Mouse (Mus musculus): ENCODE measurements around the gene Skint11. TPM values are rescaled to one million over a fixed set of nuclear protein-coding genes. Genes with fewer than 3 reads are reported as not detected.
"Not testable (repeated sequence)": the region's sequence is repeated elsewhere in the genome, so short reads cannot be mapped to it uniquely, and the experiment has no call there.

Gene Skint11
- not detected for total RNA-seq (2021)

DNA sequence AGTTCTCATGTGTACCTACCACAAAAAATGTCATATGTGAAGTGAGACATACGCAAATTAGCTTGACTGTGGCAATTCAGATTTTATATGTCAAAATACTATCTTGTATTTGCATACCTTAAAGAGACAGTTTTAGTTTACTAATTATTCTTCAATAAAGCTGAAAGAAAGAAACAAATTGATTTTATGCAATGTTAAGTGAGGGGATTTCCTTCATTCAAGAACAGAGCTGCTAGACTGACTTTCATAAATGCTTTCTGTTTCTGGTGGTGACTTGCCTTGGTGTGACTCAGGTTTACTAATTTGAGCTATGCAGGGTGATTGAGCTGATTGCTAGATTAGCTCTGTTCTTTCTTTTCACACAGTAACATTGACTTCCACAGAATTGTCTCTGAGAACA, at the start of gene Skint11:
Skint11 (plus strand) TSS at position 301 of the 400 bp plus-strand sequence.
- no peak for DNase-seq (ENCODE audit: low spot score)
- intact Hi-C loops (cut with DNase I) = no loop called here

DNA sequence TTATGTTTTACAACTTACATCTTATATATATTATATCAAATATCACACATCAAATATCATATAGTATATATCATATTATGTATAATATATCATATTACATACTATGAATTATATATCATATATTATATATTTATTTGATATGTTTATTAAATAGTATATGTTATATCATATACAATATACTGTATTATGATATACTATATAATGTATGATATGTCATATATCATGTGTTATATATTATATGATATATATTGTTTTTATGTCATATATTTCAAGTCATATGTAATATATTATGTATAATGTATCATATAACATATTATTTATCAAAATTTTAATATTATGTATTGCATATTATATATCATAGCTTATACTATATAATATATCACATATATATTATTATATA, 2.0 kb upstream of the Skint11 start:
- intact Hi-C loops (cut with DNase I) = no loop called here
- no peak for DNase-seq (ENCODE audit: low spot score)

DNA sequence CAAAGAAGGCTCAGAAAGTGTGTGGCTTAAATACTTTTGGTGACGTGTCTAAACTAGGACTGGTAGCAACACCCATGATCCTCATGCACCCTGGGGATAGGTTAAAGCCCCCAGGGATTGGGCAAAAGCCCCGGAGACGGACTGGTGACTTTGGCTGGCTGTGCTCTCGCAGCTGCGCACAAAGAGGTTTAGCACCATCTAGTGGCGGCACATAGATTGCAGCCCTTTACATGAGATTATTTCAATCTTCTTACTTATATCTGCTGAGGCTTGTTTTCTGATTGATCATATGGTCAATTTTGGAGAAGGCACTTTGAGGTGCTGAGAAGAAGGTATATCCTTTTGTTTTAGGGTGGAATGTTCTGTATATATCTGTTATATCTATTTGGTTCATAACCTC, 9.7 kb downstream of the Skint11 start:
- DNase-seq (ENCODE audit: low spot score); intact Hi-C loops (cut with DNase I): not testable (repeated sequence)

DNA sequence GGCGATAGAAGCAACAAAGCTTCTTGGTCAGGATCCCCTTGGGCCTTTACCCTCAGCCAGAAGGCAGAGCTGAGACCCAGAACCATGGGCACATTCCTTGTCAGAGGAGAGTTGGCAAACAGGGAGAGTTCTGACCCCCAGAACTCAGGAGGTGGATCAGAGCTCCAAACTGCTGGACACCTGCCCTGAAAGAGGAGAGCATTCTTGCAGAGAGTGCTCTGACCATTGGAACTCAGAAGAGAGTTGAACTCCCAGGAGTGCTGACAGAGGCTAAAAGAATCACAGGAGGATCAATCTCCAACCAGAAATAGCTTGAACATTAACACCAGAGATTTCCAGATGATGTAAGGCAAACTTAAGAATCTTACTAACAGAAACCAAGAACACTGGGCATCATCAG, 93.7 kb downstream of the Skint11 start:
- DNase-seq (ENCODE audit: low spot score); intact Hi-C loops (cut with DNase I): not testable (repeated sequence)

Other genes starting within 250 kb of the Skint11 start
- not detected for gene Skint5, start 163.9 kb upstream of the Skint11 start, total RNA-seq (2021)
- gene Trabd2b, start 243.3 kb downstream of the Skint11 start, total RNA-seq (2021) = 10 to 100 TPM; 53.5 to 62.8 TPM

All from heart, postnatal 25 days (tissue).